Mouse (Mus musculus): ENCODE results near the gene Cmbl.

Gene Cmbl

DNA sequence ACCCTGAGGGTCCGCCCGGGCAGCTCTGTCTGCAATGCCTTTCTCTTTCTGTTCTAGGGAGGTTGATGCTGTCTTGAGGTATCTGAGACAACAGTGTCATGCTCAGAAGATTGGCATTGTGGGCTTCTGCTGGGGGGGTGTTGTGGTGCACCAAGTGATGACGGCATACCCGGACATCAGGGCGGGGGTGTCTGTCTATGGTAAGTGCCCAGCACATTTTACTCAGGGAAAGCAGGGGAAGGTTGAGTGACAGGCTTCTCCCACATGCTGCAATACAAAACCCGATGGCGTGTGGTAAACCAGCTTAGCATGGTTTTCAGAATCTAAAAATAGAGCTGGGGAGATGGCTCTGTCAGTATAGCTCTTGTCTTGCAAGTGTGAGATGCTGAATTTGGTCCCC is 20.0 kb downstream of the Cmbl start:
- DNase-seq, result no peak

DNA sequence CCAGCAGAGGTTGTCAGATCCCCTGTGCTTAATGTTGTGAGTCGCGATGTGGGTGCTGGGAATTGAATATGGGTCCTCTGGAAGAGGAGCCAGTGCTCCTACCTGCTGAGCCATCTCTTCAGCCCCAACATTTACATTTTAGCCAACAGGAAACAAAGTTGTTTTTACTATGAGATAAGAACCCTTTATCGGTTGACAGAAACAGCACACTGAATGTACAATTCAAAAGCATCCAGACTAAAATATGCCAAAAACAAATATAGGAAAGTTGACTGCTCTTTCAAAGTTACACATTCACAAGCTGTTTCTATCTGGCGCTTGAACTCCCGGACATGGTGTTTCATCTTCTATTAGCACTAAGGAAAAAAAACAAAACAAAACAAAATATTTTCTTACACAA is 20.9 kb downstream of the Cmbl start:
- DNase-seq, result no peak

DNA sequence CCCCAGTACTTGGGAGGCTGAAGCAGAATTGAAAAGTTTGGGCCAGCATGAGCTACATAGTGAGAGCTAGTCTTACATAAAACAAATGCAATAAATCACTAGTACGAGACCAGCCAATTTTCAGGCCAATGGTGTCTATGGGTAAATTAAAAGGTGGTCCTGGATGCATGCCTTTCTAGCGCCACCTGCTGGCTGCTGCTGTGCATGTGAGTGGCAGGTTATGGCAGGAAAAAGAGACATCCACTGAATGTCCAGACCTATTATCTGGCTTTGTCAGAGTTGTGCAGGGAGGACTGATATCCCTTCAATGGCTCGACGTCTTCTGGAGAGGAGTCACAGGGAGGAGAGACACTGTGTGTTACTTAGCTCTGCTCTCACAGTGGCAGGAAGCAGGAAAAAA is 21.3 kb downstream of the Cmbl start:
- DNase-seq, result peak; percentile 77

DNA sequence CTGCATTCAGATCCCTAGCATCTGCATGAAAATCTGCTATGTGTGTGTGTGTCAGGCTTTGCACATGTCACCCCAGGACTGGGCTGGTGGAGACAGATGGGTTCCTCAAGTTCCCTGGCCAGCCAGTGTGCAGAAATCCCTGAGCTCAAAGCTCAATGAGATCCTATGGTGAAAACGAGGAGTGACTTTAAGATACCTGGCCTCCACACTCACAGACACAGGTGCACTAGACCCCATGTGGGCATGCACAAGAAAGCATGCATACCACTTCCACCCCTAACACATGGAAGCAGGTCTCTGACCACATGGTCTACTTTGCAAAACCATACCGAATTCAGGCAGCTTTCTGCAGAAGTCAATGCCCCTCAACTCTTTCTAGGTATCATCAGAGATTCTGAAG is 22.6 kb downstream of the Cmbl start:
- no peak for DNase-seq

DNA sequence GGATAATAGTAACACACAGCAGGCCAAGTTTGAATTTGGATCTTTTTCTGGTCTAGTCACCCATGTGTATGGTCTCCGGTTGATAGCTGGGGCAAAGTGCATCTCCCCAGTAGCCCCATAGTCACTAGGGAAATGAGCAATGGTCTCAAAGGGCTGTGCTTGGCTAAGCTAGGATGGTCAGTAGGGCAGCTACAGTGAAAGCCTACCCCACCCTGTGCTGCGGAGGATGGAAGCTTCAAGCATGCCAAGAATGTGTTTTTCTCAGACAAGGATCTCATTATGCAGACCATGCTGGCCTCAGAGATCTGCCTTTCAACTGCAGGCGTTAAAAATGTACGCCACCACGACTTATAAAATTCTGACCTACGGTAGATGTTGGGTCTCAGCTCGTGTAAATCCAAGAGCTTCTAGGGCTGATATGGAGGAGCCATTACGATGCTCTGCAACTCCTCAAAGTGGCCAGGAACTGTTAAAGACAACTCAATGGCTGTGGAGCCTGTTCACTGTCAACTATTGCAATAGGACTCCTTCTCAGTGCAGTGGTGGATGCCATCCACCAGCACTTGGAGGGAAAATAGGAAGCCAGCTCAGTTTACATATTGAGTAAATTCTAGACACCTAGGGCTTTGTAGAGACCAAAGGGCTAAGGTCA is 23.9 kb downstream of the Cmbl start:
- DNase-seq, result no peak

DNA sequence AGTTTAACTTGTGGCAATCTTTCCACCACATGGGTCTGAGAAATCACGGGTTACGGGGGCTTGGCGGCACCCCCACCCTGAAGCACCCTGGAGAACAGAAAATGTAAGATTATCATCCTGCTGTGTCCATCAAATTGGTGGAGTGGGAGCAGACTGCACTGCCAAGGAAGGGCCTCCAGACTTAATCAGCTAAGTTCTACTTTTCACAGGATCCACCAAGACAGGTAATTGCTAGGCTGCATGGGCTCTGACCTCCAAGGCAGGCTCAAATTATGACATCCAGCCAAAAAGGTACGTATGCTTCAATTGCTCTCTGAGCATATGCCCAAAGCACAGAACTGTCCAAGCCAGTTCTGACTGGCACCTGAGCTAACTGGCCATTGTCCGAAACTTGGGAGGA is 25.0 kb downstream of the Cmbl start:
- no peak for DNase-seq

DNA sequence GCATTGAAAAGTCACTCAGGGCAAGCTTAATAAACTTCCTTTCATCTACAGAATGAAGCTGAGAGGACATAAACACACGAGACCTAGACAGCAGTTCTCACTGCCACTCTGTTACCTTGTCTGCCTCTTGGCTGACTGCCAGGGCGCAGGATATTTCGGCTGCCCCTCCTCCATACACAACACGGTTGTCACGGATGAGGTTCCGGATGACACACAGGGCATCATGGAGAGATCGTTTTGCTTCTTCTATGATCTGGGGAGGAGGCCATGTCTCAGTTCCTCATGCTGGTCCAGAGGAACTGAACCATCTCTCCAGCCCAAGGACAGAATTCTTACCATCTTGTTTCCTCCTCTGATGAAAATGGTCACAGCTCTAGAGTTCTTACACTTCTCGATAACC is 27.3 kb downstream of the Cmbl start:
- no peak for DNase-seq

DNA sequence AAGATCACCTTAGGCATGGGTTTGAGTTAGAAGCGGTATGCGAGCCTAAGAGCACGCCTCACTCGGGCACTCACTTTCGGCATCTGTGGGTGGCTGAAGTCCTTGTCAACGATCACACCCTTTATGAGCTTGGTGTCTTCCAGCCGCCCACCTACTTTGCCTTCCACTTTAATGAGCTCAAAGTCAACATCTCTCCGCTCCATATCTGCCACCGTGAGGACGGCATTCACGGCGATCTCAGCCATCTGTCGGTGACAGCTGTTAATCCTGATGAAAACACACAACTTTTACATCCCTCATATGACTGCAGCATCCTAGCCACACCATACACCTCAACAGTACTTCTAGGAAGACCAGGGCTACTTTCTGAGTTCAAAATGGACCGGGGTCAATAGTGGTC is 29.1 kb downstream of the Cmbl start:
- no peak for DNase-seq

DNA sequence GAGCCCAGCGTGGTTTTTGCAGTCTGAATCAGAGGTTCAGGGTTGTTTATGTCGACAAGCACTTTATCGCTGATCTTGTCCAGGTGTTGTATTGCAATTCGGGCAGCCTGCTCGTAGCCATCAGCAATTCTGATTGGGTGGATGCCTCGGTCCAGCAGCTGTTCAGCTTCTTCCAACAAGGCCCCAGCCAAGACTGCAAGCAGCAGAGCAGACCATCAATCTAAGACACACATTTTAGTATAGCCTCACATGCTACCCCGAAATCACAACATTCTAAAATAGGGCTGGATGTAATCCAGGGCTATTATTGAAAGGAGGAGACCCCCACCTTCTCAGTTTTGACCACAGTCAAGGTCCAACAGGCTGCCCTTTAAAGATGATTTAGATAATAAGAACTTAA is 30.5 kb downstream of the Cmbl start:
- no peak for DNase-seq

DNA sequence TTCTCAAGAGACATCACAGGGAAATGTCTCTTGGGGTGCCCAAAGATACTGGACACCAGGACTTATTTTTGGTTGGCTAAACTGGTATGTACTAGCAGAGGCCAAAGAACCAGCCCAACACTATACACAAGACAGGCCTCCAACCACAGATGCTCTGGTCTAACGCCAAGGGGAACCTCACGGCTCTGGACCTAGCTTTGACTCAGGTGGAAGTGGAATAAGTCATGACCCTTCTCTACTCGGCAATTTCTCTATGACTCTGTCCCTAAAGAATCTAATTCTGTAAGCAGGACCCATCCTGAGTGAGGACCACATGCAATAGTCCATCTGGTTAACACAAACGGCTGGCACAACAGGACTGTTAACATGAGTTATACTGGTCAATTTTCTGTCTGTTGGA is 34.6 kb downstream of the Cmbl start:
- DNase-seq, result no peak

DNA sequence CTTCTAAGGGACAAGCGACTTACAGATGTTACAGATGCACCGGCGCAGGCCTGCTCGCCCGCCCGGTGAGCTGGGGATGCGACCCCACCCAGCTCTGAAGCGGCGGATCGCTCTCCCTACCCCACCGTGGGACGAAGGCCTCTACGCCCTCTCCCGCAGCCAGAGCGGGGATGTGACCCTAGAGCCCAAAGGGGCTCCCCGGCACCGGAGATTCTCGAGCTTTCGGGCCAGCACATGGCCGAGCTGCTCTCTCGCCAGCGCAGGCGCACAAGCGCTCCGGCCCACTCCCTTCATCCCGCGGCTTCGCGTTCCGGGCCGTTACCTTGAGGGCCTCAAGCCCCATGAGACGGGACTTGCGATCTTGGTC is 36.1 kb downstream of the Cmbl start:
- no peak for DNase-seq

DNA sequence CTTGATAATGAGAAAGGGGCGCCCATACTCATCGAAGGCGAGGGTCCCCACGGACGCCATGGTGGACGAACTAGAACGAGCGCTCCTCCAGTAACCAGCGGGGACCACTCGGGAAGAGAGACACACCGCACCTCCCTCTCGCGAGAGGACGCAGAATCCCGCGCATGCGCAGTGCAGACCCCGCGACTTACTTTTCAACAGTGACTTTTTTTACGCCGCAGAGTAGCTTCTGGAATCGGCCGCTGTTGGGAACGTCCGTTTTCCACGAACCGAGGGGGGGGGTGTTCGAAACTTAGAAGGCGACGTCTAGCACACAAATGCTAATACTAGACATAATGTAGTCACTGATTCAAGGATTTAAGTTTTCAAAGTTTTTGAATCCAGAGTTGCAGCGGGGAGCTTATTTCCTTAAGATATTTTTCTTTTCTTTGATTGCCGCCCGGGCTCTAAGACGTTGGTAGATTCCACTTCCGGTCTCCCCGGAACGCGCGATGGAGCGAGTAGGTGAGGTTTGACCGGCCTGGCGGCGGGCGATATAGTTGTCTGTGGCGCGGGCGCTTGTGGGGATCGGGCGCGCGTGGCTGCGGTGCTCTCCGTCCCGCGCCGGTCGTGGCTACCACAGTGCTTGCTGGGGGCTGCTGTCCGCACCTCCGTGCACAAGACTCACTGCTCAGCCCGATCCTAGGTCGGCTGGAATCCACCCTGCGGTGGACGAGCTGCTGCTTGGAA is 36.6 kb downstream of the Cmbl start, which contains the start of the genes Cct5 and Fam173b:
TSS of gene Cct5 (minus strand) at position 159 of the 729 bp plus-strand sequence.
TSS of gene Fam173b (plus strand) at position 207 of the 729 bp plus-strand sequence.
- DNase-seq, result peak; percentile 99

DNA sequence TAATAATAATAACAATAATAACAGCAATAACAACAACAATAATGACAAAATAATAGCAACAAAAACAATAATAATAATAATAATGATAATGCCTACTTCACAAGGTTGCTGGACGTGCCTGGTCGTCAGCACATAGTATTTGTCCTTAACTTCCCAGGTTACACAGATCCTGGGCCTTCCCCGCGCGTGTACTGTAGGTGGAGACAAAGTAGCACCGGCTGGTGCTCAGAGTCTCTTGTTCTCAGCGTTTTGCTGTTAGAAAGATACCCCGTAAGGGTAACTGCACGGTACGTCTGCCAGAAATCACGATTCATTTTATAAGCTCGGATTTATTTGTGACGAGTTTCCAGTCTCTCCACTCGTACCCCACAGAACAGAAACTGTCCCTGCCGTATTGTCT is 37.2 kb downstream of the Cmbl start:
- peak; percentile 64 for DNase-seq

DNA sequence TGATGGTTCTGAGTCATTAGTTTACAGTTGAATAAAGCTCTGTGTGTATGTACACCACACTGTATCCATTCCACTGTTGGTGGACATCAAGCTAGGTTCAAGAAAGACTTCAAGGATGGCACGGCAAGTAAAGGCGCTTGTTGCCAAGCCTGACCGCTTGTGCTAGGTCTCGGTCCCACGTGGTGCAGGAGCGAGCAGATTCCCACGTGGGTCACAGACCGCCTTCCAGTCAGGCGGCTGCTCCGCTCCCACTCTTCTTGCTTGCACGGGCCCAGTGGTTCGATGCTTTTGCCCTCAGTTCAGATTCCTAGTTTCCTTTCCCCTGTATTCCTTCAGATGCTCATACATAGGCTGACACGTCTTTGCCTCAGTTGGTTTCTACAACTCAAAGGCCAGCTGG is 37.9 kb downstream of the Cmbl start:
- no peak for DNase-seq

DNA sequence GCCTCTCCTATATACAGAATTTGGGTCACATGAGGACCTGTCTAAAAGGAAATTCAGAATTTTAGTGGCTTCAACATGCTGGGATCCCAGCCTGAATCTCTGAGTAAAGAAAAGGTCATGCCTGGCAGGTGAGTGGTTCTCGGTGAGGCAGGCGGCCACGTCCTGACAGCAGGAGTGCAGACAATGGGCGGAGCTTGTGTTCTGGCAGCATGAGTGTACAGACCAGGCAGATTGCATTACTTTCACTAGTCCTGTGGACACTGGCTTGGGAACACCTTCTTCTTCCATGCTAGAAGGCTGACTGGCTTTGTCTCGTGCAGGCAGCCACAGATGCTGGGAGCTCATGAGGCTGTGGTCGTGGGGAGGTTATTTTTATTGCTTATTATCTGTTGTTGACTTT is 41.6 kb downstream of the Cmbl start:
- DNase-seq, result no peak

DNA sequence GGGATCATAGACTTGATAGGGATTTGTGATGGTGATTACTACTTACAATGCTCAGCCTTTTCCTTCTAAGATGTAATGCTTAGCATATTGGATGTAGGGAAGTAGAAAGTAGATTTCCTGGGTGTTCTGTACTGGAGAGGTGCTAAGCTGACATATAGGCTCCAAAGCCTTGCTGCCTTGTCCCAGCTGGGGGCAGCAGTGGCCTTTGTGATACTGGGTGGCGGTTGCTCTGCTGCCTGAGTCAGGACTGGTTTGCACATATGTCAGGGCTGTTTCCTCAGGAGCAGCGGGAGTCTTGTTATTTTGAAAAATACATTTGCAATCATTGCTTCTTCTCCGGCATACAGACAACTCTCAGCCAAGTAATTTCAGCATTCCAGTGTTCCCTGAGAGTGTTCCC is 45.8 kb downstream of the Cmbl start:
- DNase-seq, result no peak

DNA sequence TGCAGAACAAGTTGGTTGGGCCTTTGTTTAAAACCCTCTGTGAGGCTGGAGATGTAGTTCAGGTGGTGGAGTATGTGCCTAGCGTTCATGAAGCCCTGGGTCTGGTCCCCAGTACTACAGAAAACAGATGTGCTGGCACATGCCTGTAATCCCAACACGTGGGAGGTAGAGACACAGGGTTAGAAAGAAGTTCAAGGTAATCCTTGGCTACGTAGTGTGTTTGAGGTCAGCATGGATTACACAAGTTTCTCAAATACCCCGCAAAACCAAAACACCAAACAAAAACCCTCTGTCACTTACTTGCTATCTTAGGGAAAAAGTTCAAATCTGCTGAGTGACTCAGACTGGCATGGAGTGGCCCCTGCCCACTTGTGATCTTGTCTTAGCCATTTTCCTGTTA is 46.8 kb downstream of the Cmbl start:
- DNase-seq, result no peak

DNA sequence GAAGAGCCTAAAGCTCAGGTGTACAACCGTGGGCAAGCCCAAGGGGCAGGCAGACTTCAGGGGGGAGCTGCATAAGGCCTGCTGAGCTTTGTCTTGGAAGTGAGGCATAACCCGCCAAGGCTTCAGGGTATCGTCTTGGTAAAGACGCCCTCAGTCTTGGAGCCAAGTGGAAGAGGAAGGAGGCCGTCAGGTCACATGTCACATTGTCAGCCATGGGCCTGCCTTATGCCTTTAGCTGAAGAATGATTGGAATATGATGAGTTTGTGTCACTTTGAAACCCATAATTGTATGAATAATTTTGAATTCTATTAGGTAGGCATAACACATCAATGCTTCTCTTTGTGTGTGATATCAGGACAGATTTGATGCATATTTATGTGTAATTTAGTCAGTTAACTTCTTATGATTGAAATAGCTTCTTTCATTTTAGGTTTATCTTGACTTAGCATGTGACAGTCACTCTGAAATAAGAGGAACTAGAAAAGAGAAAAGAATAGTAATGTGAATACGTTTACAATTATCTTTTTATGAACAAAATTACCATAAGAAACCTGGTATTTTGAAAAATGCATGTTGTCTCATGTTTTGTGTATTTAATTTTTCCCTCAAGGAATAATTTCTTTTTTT is 48.8 kb downstream of the Cmbl start:
- DNase-seq, result no peak

DNA sequence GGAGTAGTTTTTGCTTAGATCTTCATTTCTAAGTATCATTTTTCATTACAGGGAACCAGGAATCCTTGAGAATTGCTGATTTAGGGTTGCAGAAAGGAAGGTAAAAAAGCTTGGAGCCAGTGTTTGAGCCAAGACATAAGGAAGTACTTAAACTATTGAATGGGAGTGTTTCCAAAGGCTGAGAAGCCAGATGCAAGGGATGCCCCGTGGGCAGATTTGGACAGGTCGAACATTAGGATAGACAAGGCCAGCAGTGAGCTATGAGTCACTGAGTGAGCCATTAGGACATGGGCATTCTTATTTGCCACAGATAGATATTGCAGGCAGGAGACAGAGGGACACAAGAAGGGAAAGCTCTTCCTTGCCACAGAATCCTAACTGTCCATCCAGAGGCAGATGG is 49.5 kb downstream of the Cmbl start:
- no peak for DNase-seq

DNA sequence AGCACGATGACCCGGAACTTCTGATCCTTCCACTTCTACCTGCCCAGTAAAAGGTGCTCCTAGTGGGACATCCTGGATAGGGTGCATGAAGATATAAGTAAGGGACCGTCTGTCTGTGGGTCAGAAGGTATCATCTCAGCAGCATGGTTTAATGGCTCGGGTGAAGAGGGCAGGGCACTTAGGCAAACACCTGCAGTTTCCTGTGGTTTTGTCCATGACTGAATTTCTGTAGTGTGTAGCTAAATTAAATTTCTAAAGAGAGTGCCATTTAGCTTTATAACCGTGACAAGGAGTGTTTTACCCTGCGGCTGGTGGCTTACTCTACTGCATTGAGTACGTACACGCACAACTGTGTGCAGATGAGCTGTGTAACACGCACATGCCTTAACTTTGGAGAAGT is 52.1 kb downstream of the Cmbl start:
- no peak for DNase-seq

DNA sequence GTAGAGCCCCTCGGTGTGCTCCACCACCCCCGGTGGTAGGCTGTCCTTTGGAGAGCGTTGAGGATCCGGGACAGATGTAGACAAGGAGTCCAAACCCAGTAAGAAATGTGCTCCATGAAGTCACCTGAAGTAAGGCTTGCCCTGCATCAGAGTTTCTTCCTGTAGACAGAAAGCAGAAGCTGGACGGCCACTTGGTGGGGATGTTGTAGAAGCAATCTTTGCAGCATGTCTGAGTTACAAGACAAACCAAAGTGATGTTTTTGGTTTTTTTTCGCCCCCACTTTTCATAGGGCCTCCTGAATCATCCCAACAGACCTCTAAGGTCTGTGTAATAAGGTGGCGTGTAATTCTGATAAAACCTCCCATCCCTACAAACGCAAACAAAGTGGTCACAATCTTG is 54.3 kb downstream of the Cmbl start:
- DNase-seq, result no peak

DNA sequence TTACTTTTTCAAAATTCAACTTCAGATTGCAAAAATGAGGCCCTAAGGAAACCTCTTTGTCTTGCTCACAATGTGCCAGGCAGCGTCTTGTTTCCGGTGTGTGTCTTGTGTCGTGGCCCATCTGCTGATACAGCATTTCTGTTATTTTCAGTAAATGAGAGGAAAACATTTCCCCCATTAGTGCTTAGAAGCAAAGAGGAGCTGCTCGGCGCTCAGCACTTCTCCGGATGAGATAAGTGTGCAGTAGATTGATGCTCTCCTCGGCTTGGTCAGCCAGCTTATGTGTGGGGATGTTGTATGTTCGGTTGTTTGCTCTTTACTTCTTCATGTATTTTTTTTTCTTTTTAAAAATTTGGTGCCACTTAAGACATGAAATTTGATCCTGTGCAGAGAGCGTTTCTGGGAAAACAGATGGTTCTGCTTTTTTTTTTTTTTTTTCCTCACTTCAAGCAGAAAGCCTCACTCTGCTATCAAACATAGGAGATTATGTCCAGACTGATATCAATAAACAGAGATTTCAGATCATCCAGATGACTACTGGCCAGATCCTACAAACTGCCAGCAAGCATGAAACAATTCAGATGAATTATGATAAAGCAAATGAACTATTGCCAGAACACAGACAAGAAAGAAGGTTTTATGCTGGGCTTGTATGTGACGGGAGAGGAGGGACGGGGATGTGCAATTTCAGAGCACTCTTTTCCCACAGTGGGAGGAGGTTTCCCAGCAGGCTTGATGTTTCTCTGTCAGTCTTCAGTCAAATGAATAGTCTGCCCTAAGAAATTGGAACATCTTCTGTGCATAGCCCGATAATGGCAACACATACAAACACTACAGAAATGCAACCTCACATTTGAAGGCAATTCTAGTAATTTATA is 62.3 kb downstream of the Cmbl start:
- no peak for DNase-seq

DNA sequence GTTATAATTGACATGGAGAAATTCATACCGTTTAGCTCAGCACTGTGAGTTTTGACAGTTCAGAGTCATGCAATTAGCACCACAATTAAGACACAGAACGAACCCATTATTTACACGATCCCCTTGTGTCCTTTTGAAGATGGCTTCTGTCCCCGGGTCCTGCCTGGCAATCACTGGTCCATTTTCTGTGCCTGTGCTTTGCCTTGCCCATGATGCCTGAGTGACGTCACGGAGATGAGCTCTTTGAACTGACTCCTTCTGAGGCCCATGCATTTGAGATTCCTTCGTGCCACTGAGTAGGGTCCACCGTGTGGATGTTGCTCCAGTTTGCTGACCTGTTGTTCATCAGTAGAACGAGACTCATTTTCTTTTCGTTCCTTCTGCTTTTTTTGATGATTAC is 63.0 kb downstream of the Cmbl start:
- no peak for DNase-seq
